Comparison of ENCODE assay signal across 8 mouse cellular contexts in the genomic region with DNA sequence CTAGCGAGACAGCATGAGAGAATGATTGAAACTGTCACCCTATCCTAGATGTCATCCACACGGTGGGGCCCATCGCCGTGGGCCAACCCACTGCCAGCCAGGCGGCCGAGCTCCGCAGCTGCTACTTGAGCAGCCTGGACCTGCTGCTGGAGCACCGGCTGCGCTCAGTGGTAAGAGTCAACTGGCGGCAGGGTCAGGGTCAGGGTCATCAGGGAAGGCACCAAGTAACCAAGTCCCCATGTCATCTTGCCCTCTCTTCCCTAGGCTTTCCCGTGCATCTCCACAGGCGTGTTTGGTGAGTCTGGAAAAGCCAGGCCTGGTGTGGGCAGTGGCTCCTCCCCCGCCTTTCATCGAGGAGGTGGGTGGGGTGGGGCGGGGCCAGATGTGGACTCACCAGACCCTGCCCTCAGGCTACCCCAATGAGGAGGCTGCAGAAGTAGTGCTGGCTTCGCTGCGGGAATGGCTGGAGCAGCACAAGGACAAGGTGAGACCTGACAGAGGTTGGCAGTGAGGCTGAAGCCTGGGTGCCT. TPM values are rescaled to one million over a fixed set of nuclear protein-coding genes. Genes with fewer than 3 reads are reported as not detected.
DNase-seq lines count a peak whose midpoint lies in the region; ATAC-seq lines count a peak whose summit lies in the region.

No protein-coding gene starts in this region.

- H3K27me3 ChIP-seq in forebrain, embryonic 15.5 days = no peaks in the 10 kb centered on the region
- no peaks in the 10 kb centered on the region for H3K27me3 ChIP-seq in kidney, embryonic 16.5 days (ENCODE audit: insufficient read depth, low read length)

- H3K4me1 ChIP-seq in forebrain, embryonic 15.5 days = peaks cover 16% of the 10 kb centered on the region
- H3K4me1 ChIP-seq in kidney, embryonic 16.5 days (ENCODE audit: insufficient read depth, low read length) = peaks cover 33% of the 10 kb centered on the region

- peak; percentile 46 for DNase-seq in cerebellum, adult 9-11 months
- no peak for DNase-seq in cerebellum, postnatal 36 days
- DNase-seq in mesoderm, embryonic 11.5 days (ENCODE audit: low read depth, low spot score) = peak; percentile 61
- DNase-seq in thymus, postnatal 10 days (ENCODE audit: low spot score in 2 of 2) = no peak
- DNase-seq in right cerebral cortex, postnatal 25 days = no peak
- DNase-seq in urinary bladder, postnatal 10 days (ENCODE audit: low spot score) = no peak

- 0 out of 2 replicates have a peak, but pooled peaks have one; percentile 17 for ATAC-seq in forebrain, embryonic 15.5 days (replicated peaks)
- ATAC-seq in kidney, embryonic 16.5 days (ENCODE audit: low FRiP score, low TSS enrichment) = peak; percentile 54

- WGBS in forebrain, embryonic 15.5 days = 14% methylated on average over 17 of the region's 17 CpGs
- WGBS in kidney, embryonic 16.5 days = 12% methylated on average over 17 of the region's 17 CpGs

- H3K36me3 ChIP-seq in forebrain, embryonic 15.5 days = peaks cover 36% of the 10 kb centered on the region
- H3K36me3 ChIP-seq in kidney, embryonic 16.5 days (ENCODE audit: insufficient read depth, low read length) = peaks cover 42% of the 10 kb centered on the region

- no peaks in the 10 kb centered on the region for H3K9me3 ChIP-seq in forebrain, embryonic 15.5 days
- no peaks in the 10 kb centered on the region for H3K9me3 ChIP-seq in kidney, embryonic 16.5 days (ENCODE audit: low read length)

- H3K4me2 ChIP-seq in forebrain, embryonic 15.5 days (replicated peaks) = no peak overlapping the region
- H3K4me2 ChIP-seq in kidney, embryonic 16.5 days (replicated peaks; ENCODE audit: low read depth, low read length) = no peak overlapping the region

- H3K27ac ChIP-seq in forebrain, embryonic 15.5 days (replicated peaks) = no peak overlapping the region
- H3K27ac ChIP-seq in kidney, embryonic 16.5 days (ENCODE audit: low read length) = no peak overlapping the region

- no peak overlapping the region for H3K9ac ChIP-seq in forebrain, embryonic 15.5 days (replicated peaks)
- H3K9ac ChIP-seq in kidney, embryonic 16.5 days (replicated peaks; ENCODE audit: low read length) = no peak overlapping the region

- H3K4me3 ChIP-seq in forebrain, embryonic 15.5 days = no peak overlapping the region
- H3K4me3 ChIP-seq in kidney, embryonic 16.5 days (ENCODE audit: low read length) = no peak overlapping the region

RNA-seq across cellular contexts. Expression of a gene that starts 9.3 kb away (rescaled TPM):
- polyA plus RNA-seq in forebrain, embryonic 15.5 days (2015; fragmentation: Nextera tagmentation; extraction: Ambion mirVana) = 232 and 233 TPM in 2 replicates
- 231 and 241 TPM in 2 replicates for polyA plus RNA-seq in kidney, embryonic 16.5 days (2015; fragmentation: Nextera tagmentation; extraction: Ambion mirVana)

RNA-seq across cellular contexts. Expression of a gene that starts 20.6 kb away (rescaled TPM):
- polyA plus RNA-seq in forebrain, embryonic 15.5 days (2015; fragmentation: Nextera tagmentation; extraction: Ambion mirVana) = 656 and 676 TPM in 2 replicates
- 1,116 and 1,175 TPM in 2 replicates for polyA plus RNA-seq in kidney, embryonic 16.5 days (2015; fragmentation: Nextera tagmentation; extraction: Ambion mirVana)

RNA-seq across cellular contexts. Expression of a gene that starts 44.2 kb away (rescaled TPM):
- 69.2 and 69.5 TPM in 2 replicates for polyA plus RNA-seq in forebrain, embryonic 15.5 days (2015; fragmentation: Nextera tagmentation; extraction: Ambion mirVana)
- polyA plus RNA-seq in kidney, embryonic 16.5 days (2015; fragmentation: Nextera tagmentation; extraction: Ambion mirVana) = 81.4 and 88.0 TPM in 2 replicates

Comparison
In these comparisons a context has a peak if more than half of its experiments do, and no peak if none do; other contexts are left out.
1. DNase-seq: peak in cerebellum, adult 9-11 months (single experiment) and mesoderm, embryonic 11.5 days (single experiment); none in cerebellum, postnatal 36 days (0 of 2), thymus, postnatal 10 days (0 of 2), right cerebral cortex, postnatal 25 days (single experiment) and urinary bladder, postnatal 10 days (single experiment).